Mouse (Mus musculus): Measurements from ENCODE around the gene Zfp534.
"Not testable (repeated sequence)": the region's sequence is repeated elsewhere in the genome, so short reads cannot be mapped to it uniquely, and the experiment has no call there.

DNA sequence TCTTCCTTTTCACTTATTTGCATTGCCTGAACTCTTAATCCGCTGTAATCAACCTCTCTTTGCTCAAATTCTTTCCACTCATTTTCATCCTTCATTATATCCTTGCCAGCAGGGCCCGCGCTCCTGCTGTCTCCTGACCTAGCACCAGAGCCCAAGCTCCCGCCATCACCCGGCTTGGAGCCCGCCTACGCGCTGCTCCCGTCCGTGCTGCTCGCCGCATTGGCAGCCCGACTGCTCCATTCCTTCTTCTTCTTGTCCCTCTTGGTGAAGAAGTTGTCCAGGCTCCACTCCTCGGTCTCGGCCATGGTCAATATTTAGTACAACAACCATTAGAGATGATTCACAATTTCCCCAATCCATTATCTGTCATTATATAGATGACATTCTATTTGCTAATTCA is 43.9 kb upstream of the Zfp534 start:
- TF ChIP-seq POLR2A (IDR thresholded peaks at IDR 0.05; ENCODE audit: insufficient read depth, low read depth, low read length); CTCF (IDR thresholded peaks at IDR 0.05): not testable (repeated sequence)
